Mouse (Mus musculus) spleen, postnatal 14 days (tissue): Measurements from ENCODE around the gene Gne.
"Not testable (repeated sequence)": the region's sequence is repeated elsewhere in the genome, so short reads cannot be mapped to it uniquely, and the experiment has no call there.

Experiments
- DNase-seq, 2 experiments: peaks; one replicate each; pipeline ENCODE4 v3.0.0; 2021 to 2022; ENCODE audit warnings: low spot score in 2 of 2

Gne gene

DNA sequence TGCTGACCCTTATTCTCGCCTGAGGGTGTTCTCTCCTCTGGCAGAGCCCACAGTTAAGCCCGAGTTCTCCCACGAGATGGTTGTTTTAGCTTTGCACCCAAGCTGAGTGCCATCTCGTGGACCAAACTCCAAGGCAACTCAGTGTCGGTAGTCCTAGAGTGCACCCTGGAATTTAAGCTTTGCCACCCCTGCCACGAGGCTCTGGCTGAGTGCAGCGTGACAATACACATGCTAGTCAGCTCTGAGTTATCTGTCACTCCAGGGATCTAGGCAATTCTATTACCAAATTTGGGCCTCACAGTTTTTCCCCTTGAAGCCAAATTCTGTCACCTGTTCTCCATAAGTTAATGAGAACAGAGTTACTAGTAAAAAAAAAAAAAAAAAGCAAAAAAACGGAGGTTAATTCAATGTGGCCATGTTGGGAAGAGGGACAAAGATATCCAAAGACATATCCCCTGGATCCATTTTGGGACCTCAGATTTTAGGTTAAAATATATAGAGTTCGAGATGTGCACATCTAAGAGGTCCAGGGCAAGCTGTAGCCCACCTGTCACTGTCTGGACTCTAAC is 11.0 kb downstream of the Gne start:
- no peak for DNase-seq

- peak; percentile 77 to 85 for DNase-seq
Observed at GRCm38 (mm10) chr4:44072146-44072872, 11.7 kb downstream of the Gne start.

DNA sequence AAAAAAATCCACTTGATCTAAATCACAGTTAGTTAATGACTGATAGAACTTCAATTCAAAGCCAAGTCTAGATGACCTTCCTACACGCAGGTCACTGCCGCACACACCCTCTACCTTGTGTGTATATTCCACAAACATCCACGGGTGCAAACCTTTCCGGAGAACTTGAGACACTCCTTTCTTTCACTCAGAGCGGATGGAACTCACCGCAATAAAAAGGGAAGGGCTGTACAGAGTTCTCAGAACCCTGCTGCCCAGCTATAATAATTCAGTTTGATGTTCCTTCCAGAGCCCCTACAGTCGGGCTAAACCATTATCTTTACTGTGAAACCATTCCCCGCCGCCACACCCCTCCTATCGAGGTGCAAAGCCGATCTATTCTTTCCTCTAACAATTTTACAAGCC is 12.2 kb downstream of the Gne start:
- no peak for DNase-seq

- DNase-seq: no peak
Observed at GRCm38 (mm10) chr4:44070641-44071040, 13.3 kb downstream of the Gne start.

DNA sequence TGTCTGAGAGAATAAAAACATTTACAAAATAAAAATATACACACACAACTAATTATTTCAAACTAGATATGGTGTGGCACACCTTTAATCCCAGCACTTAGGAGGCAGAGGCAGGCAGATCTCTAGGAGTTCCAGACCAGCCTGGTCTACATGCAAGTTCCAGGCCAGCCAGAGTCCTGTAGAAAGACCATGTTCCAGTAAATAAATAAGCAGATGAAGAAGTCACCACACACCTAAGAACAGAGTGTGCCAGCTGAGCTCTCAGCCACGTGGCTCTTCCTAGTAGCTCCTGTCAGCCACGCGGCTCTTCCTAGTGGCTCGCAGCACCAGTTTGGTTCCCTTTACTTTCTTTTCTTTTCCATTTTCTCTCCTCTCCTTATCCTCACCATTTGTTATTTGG is 14.6 kb downstream of the Gne start:
- DNase-seq: no peak

- DNase-seq: no peak
Observed at GRCm38 (mm10) chr4:44068736-44069135, 15.2 kb downstream of the Gne start.

- no peak for DNase-seq
Observed at GRCm38 (mm10) chr4:44066891-44067290, 17.1 kb downstream of the Gne start.

GRCm38 (mm10) chr4:44065355-44066025 is 18.5 kb downstream of the Gne start:
- peak; percentile 84 to 92 for DNase-seq

DNA sequence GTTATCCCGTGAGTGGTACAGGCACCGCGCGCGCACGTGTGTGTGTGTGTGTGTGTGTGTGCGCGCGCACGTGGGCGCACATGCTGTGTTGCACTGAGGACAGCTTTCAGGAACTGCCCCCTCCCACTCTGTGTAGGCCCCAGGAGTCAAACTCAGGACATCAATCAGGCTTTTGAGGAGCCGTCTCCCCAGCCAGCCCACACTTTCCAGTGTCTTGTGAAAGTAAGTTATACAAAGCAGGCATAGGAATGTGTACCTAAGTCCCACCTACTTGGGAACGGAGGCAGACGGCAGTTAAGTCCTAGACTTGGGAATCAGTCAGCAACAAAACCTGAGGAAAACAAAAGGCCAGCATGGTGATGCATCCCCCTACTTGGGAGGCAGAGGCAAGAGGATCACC is 21.2 kb downstream of the Gne start:
- DNase-seq: no peak

GRCm38 (mm10) chr4:44062062-44062461 is 21.9 kb downstream of the Gne start:
- DNase-seq: no peak

GRCm38 (mm10) chr4:44059674-44060073 is 24.3 kb downstream of the Gne start:
- DNase-seq: no peak

DNA sequence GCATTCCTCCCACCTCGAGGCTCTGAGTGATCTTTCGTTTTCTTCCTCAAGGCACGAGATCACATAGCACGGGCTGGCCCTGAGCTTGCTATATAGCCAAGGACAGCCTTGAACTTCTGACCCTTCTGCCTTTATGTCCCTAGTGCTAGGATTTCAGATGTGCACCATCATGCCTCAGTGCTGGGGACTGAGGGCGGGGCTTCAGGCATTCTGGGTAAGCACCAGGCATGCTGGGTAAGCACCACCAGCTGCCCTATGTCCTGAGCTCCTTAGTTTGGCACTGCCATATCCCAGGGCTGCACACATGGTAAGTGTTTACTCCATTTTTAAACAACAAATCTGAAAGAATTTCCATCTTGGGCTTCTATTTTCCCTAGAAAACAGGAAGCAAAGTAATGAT is 34.2 kb downstream of the Gne start:
- DNase-seq: no peak

DNA sequence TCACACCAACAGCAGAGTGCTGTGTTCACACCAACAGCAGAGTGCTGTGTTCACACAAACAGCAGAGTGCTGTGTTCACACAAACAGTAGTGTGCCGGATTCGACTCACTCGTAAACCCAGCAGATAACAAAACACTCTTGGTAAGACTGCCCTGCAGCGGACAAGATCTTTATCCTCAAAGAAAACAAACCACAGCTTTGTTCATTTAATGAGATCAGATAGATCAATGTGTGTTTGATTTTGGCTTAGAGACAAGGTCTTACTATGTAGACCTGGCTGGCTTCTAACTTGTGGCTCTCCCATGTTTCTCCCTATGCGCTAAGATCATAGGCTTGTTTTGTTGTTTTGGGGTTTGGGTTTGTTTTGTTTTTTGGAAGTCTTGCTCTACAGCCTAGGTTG is 37.9 kb downstream of the Gne start:
- DNase-seq: no peak

- DNase-seq: no peak
Observed at GRCm38 (mm10) chr4:44044685-44045356, 39.2 kb downstream of the Gne start.

DNA sequence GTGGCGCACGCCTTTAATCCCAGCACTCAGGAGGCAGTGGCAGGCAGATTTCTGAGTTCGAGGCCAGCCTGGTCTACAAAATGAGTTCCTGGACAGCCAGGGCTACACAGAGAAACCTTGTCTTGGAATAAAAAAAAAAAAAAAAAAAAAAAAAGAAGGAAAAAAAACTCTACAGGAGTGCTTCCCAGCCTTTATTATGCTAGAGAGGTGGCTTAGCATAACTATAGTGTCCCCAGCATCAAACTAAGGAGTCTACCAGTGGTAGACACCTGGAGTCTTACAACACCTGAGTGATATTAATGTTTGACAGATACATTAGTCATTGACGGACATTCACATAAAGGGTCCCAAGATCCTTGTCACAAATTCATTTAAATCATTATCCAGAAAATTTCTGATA is 40.8 kb downstream of the Gne start:
- DNase-seq: not testable (repeated sequence)

GRCm38 (mm10) chr4:44042429-44042828 is 41.5 kb downstream of the Gne start:
- DNase-seq: no peak

DNA sequence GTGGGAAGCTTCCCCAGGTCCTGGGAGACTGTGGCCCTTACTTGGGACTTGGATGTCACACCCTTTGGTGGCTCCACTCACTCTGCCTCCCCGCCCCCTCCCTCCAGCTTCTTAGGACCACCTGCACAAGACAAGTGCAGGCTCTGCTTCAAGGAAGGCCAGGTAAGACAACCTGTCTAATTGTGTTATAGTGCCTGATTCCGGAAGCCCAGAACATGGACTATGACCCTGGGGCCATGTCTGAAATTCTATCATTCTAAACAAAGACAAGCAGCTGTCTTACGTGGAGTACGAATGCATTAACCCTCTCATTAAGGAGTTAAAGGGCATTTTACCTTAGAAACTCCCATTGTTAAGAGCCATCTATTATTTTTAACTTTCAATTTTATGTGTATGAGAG is 43.2 kb downstream of the Gne start:
- DNase-seq: no peak

DNA sequence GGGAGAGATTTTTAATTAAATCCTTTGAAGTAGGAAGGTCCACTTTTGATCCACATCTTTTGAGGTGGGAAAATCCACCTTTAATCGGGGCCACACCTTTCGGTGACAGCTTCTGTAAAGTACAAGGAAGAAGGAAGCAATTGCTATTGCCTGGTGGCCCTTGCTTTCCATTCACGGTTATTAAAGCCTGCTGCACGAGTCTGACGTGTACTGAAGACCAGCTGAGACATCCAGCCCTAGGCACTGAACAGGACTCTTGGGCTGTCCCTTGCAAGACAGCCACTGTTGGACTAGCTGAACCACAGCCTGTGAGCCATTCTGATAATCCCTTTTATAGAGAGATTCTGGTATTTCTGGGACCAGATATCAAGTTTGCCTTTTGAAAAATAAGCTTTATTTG is 47.5 kb downstream of the Gne start:
- DNase-seq: no peak

DNA sequence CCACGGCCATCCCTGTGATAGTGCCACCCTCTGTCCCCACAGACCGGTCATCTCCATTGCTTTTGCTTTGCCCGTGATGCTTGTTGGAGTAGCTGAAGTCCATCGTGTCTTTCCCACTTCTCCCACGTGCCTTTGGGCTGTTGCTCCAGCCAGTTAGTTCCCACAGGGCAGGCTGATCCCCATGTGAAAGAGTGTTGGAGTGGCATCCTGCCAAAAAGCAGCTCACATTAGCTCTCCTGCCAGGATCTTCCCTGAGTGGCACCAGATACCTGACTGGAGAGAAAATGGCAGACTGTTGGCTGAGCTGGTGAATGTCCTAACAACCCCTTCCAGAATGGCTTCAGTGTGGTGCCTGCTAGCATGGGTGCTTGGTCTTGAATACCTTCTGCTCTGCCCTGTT is 52.5 kb downstream of the Gne start:
- no peak for DNase-seq

DNA sequence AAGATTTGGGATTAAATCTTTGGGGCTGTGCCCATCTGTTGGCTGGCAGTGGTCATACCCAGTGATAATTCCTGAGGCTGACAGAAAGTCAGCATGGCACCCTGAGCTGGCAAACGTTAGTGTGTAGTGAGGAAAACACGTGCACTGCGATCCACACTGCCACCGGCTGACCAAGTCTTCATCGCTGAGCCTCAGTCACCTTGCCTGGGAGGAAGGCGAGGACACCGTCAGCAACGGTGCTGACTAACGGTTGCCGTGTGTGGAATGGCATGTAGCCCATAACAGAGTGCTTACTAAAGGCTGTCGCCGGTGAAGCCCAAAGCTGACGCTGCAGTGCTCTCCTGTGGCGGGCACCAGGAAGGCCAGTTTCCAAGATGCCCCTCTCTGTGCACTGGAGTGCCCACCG is 54.3 kb downstream of the Gne start:
- no peak for DNase-seq

DNA sequence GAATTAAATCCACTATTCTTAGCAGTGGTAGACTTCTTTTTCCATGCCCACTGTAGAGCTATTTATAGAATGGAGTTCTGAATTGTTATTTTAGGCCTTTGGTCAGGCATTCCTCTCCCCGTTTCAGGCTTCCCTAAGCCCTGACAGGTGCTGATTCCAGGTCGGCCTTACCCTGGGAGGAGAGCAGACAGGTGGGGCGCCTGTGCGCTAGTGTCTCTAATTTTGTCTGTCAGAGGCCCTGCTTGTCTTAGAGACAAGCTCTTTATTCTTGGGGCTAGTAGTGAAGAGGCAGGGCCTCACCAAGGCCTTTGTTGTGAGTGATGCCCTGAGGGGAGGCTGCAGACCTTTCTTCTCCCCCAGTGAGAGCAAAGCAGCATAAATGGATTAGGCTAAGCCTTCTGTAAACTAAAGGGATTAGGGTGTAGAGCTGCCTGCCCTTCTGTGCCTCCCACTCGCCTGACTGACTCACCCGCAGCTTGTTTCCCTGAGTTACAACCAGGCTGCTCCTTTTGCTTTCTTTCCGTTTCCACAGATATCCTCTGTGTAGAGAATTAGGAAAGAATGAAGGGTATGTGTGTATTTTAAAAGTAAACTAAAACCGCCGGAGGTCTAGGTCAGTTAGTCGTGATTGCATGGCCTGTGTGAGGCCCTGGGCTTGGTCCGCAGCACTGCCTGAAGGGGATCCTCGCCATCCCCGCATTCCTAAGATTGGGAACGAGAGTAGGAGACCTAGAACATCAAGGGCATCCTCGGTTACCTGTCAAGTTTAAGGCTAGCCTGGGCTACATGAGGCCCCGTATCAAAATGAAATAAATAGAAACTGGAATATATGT is 55.5 kb downstream of the Gne start:
- no peak for DNase-seq

- DNase-seq: no peak
Observed at GRCm38 (mm10) chr4:44025570-44025969, 58.4 kb downstream of the Gne start.
